Mouse (Mus musculus): ENCODE measurements around the gene Suclg2. TPM values are rescaled to one million over a fixed set of nuclear protein-coding genes. Genes with fewer than 3 reads are reported as not detected.

Suclg2 gene
- 77.3 and 78.1 TPM in 2 replicates for polyA plus RNA-seq (2015; fragmentation: Nextera tagmentation; extraction: Ambion mirVana)

DNA sequence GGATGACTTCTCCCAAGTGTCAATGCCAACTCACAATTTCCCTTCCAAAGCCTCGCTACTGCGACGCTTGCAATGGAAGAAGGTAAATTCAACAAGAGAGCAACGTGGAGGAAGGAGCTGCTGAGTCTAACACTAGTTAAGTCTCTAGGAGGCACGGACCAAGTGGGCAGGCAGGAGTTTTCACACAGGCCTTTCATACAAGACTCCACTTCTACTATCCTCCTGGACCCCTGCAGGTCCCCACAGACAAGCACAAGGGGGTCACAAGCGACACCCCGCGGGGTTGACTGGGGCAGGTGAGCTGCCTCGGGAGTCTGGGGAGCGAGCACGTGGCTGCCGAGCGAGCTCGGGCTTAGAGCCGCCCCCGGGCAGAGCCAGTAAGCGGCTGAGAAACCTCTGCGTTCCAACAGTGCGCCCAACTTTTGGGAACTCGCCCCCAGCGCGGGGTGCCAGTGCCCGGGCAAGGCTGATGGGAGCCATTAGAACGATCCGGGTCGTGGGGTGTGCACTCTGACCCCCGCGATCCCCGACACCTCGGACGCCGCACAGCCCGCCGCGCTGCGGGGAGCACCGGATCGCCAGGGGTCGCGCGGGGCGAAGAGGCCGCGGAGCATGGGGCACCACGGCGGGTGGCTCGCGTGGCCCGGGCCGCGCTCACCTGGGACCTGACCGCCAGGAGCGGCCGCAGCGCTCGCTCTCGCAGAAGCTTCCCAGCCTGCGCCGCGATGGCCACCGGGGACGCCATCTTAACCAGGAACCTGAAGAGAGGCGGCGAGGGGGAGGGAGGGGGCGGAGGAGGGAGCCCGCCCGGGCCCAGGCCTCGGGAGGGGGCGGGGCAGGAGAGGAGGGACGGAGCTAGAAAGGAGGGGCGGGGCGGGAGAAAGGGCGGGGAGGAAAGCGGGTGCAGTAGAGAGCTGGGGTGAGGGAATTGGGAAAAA, at the start of gene Suclg2:
Gene Suclg2 (minus strand): TSS at position 770 of the 938 bp plus-strand sequence.
- Histone ChIP-seq H3K4me1 (replicated peaks; ENCODE audit: control insufficient read depth, insufficient read depth, low read length) (peaks cover 4% of the 10 kb centered on the region; the same call in 1 of the 2 replicates), H3K27ac (ENCODE audit: low read depth, low read length) (peak within 1 kb of the TSS; percentile 84), H3K9ac (ENCODE audit: low read depth, low read length) (peak within 1 kb of the TSS; percentile 91), H3K4me3 (ENCODE audit: low read depth, low read length) (peak within 1 kb of the TSS; percentile 94), H3K4me2 (replicated peaks; ENCODE audit: low read depth) (peak within 1 kb of the TSS; percentile 93), H3K36me3 (ENCODE audit: control insufficient read depth, insufficient read depth) (no peaks in the 10 kb centered on the region), H3K9me3 (ENCODE audit: control insufficient read depth) (no peaks in the 10 kb centered on the region), H3K27me3 (replicated peaks; ENCODE audit: control insufficient read depth, insufficient read depth, low read length) (no peaks in the 10 kb centered on the region; the same call in 1 of the 2 replicates)
- TF ChIP-seq CTCF (IDR thresholded peaks at IDR 0.05; ENCODE audit: low read depth), result peak; percentile 45
- under 1% methylated on average over 64 of the region's 74 CpGs for WGBS
- ATAC-seq, result peak; percentile 91

DNA sequence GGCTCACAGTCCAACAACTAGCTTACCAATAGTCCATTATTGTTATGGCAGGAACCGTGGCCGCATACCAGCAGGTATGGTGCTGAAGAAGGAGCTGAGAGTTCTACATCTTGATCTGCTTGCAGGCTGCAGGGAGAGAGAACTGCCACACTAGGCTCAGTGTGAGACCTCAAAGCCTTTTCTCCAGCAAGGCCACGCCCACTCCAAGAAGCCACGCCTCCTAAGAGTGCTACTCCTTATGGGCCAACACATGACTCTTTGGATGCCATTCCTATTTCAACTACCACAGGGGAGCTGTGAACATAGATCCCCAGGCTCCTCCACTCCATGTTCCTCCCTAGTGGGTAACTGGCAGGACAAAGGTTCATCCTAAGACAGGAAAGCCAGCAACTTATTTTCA, 48.0 kb upstream of the Suclg2 start:
- Histone ChIP-seq H3K36me3 (ENCODE audit: control insufficient read depth, insufficient read depth) (no peaks in the 10 kb centered on the region), H3K4me2 (replicated peaks; ENCODE audit: low read depth) (no peak overlapping the region), H3K9ac (ENCODE audit: low read depth, low read length) (no peak overlapping the region), H3K9me3 (ENCODE audit: control insufficient read depth) (no peaks in the 10 kb centered on the region), H3K4me1 (replicated peaks; ENCODE audit: control insufficient read depth, insufficient read depth, low read length) (no peaks in the 10 kb centered on the region), H3K27me3 (replicated peaks; ENCODE audit: control insufficient read depth, insufficient read depth, low read length) (no peaks in the 10 kb centered on the region), H3K4me3 (ENCODE audit: low read depth, low read length) (no peak overlapping the region), H3K27ac (ENCODE audit: low read depth, low read length) (no peak overlapping the region)
- WGBS, result 75% methylated on average over 4 of the region's 4 CpGs
- no peak for ATAC-seq
- no peak for TF ChIP-seq CTCF (IDR thresholded peaks at IDR 0.05; ENCODE audit: low read depth)

DNA sequence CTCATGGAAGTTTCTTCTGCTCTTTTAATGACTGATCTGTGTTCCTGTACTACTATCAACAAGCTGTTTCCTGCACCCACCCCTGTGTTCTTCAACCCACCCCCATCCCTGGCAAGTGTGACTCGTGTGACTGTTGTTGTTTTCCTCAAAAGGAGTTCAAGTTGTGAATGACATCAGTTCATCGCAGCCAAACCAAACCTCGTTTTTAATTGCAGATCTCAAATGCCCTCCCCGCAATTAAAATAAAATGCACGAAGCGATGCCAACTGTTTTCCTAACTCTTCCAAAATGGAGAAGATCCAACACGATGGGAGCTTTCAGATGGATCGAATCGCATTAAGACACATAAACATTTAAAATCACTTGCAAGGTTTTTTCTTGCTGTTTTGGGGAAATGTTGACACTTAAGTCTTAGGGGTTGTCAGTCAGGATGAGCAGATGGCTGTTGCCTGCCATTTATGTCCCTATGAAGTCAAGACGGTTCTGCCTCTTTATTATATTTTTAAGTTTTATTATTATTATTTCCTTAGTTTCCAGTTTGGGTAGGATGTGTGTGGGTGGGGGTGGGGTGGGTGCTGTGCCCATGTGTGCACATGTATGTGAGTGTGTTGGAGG, 41.1 kb upstream of the Suclg2 start:
- 80% methylated on average over 10 of the region's 10 CpGs for WGBS
- TF ChIP-seq CTCF (IDR thresholded peaks at IDR 0.05; ENCODE audit: low read depth), result no peak
- Histone ChIP-seq H3K4me1 (replicated peaks; ENCODE audit: control insufficient read depth, insufficient read depth, low read length) (no peaks in the 10 kb centered on the region), H3K9me3 (ENCODE audit: control insufficient read depth) (no peaks in the 10 kb centered on the region), H3K27me3 (replicated peaks; ENCODE audit: control insufficient read depth, insufficient read depth, low read length) (no peaks in the 10 kb centered on the region), H3K4me2 (replicated peaks; ENCODE audit: low read depth) (no peak overlapping the region), H3K27ac (ENCODE audit: low read depth, low read length) (no peak overlapping the region), H3K9ac (ENCODE audit: low read depth, low read length) (no peak overlapping the region), H3K36me3 (ENCODE audit: control insufficient read depth, insufficient read depth) (no peaks in the 10 kb centered on the region), H3K4me3 (ENCODE audit: low read depth, low read length) (no peak overlapping the region)
- ATAC-seq, result no peak

DNA sequence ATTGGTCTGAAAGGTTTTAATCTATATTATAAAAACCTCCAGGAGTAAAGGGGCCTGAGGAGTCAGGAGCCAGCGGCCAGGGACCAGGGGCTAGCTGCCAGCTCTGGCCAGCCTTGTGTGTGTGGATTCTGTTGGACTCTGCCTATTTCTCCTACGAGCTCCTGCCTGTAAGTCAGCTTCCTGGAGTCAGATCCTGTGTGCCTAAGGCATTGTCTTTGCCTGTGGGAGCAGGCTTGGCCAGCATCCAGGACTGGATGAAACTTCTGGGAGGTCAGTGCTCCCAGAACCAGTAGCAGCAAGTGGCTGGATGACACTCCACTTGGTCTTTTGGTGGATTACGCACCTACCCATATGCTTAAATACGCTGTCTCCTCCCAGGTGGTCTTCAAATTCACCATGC, 23.8 kb upstream of the Suclg2 start:
- Histone ChIP-seq H3K36me3 (ENCODE audit: control insufficient read depth, insufficient read depth) (no peaks in the 10 kb centered on the region), H3K9ac (ENCODE audit: low read depth, low read length) (no peak overlapping the region), H3K27me3 (replicated peaks; ENCODE audit: control insufficient read depth, insufficient read depth, low read length) (no peaks in the 10 kb centered on the region), H3K4me3 (ENCODE audit: low read depth, low read length) (no peak overlapping the region), H3K4me1 (replicated peaks; ENCODE audit: control insufficient read depth, insufficient read depth, low read length) (no peaks in the 10 kb centered on the region), H3K9me3 (ENCODE audit: control insufficient read depth) (no peaks in the 10 kb centered on the region), H3K4me2 (replicated peaks; ENCODE audit: low read depth) (no peak overlapping the region), H3K27ac (ENCODE audit: low read depth, low read length) (no peak overlapping the region)
- ATAC-seq, result no peak
- TF ChIP-seq CTCF (IDR thresholded peaks at IDR 0.05; ENCODE audit: low read depth), result no peak
- WGBS, result 79% methylated on average over 4 of the region's 4 CpGs

DNA sequence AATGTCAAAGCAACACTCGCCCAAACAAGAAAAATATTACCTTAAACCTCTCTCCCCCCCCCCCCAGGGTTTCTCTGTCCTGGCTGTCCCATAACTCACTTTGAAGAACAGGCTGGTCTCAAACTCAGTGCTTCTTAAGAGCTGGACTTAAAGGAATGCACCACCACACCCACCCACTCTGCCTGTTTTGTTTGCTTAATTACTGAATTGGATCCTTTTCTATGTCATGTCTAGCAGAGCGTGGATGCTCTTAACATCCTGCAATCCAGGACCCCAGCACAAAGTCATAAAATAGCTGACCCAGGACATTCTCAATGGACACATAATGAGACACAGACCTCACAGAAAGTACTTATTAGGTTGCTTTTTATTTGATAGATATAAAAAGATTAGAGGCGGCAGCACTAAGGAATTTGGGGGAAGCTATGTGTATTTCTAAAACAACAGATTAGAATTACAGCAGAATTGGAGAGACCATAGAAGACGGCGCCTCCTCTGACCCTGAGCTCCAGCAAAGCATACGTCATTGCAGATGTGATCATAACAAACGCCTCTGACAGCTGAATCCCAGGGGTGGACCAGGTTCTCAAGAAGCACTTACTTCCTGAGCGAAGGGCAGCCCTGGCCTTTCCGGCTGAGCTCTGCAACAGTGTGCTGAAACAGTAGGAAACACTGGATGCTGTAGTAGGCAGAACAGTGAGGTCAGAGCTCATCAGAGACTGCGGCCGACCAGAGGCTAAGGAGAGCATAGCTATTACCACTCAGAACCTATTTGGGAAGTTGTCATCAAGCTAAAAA, 13.2 kb upstream of the Suclg2 start:
- Histone ChIP-seq H3K4me2 (replicated peaks; ENCODE audit: low read depth) (no peak overlapping the region), H3K27me3 (replicated peaks; ENCODE audit: control insufficient read depth, insufficient read depth, low read length) (no peaks in the 10 kb centered on the region), H3K4me3 (ENCODE audit: low read depth, low read length) (no peak overlapping the region), H3K9ac (ENCODE audit: low read depth, low read length) (no peak overlapping the region), H3K27ac (ENCODE audit: low read depth, low read length) (no peak overlapping the region), H3K36me3 (ENCODE audit: control insufficient read depth, insufficient read depth) (no peaks in the 10 kb centered on the region), H3K4me1 (replicated peaks; ENCODE audit: control insufficient read depth, insufficient read depth, low read length) (no peaks in the 10 kb centered on the region), H3K9me3 (ENCODE audit: control insufficient read depth) (no peaks in the 10 kb centered on the region)
- ATAC-seq, result no peak
- TF ChIP-seq CTCF (IDR thresholded peaks at IDR 0.05; ENCODE audit: low read depth), result no peak
- 57% methylated on average over 11 of the region's 11 CpGs for WGBS

DNA sequence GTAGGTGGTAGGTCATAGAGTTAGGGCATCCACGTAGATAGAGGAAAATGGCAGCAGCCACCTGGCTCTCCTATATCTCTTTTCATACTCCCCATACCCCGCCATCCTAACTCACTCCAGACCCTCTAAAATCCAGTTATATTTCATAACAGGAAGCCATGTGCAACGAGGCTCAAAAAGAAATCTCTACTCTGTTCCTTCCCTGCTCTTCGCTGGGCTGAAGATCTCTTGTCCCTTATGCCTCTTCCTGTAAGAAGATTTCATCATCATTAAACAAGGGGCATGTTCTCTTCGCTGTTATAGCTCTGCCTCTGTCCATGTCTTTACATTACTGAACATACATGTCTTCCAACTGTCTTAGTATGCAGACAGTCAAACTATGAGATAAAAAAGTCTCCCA, 10.8 kb upstream of the Suclg2 start:
- H3K9me3 ChIP-seq (ENCODE audit: control insufficient read depth), result no peaks in the 10 kb centered on the region
- H3K9ac ChIP-seq (ENCODE audit: low read depth, low read length), result no peak overlapping the region
- no peaks in the 10 kb centered on the region for H3K36me3 ChIP-seq (ENCODE audit: control insufficient read depth, insufficient read depth)
- no peak overlapping the region for H3K4me2 ChIP-seq (replicated peaks; ENCODE audit: low read depth)
- WGBS, result 80% methylated on average over 5 of the region's 5 CpGs
- no peak overlapping the region for H3K27ac ChIP-seq (ENCODE audit: low read depth, low read length)
- H3K27me3 ChIP-seq (replicated peaks; ENCODE audit: control insufficient read depth, insufficient read depth, low read length), result no peaks in the 10 kb centered on the region
- TF ChIP-seq CTCF (IDR thresholded peaks at IDR 0.05; ENCODE audit: low read depth), result no peak
- no peaks in the 10 kb centered on the region for H3K4me1 ChIP-seq (replicated peaks; ENCODE audit: control insufficient read depth, insufficient read depth, low read length)
- H3K4me3 ChIP-seq (ENCODE audit: low read depth, low read length), result no peak overlapping the region
- no peak for ATAC-seq
